Comparison of ENCODE assay signal across 16 mouse cellular contexts in the genomic region with DNA sequence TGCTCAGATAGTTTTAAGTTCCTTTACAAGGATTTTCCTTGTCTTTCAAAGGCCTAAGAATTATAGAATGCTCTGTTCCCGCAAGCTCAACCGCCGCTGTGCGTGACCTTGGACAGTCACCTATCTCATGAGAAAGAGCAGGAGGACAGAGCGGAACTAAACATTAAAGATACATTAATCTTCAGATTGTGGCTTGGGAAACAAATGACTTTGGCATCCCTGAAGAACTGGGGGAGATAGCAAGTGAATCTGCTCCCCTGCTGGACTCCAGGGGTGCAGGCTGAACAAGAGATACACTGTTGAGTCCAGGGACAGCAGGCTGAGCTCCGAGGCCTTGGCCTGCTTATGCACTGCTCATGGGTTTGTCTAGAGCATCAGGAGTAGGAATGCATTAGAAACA. TPM values are rescaled to one million over a fixed set of nuclear protein-coding genes. Genes with fewer than 3 reads are reported as not detected.
DNase-seq lines count a peak whose midpoint lies in the region.
"Had no signal": no experiment of that assay in that cellular context is flagged by ENCODE, and none has a peak within 500 bp of the region (broad histone marks: within the 10 kb centered on the region; RNA-seq: fewer than 3 reads in every experiment).

No protein-coding gene starts in this region.

- DNase-seq in adrenal gland, adult (ENCODE audit: inconsistent age in 2 of 2, low spot score in 1 of 2) = peak; percentile 58 to 75
- no peak for DNase-seq in adrenal gland, postnatal 10 days
- peak; percentile 42 for DNase-seq in adrenal gland, postnatal 14 days
- DNase-seq in adrenal gland, adult 8-10 months = no peak
- DNase-seq in ovary, adult 18-20 months (ENCODE audit: low spot score) = peak; percentile 22
- DNase-seq in ovary, postnatal 36 days (ENCODE audit: low spot score) = no peak
- DNase-seq in testis, postnatal 14 days (ENCODE audit: low spot score) = peak; percentile 81
- DNase-seq: B cell, adult 2 months; cerebellum, adult 11-12 months; cerebellum, adult 2 months; cerebellum, adult 9-10 months; cerebellum, postnatal 10 days; cerebellum, postnatal 25 days; forebrain, postnatal 0 days had no signal

RNA-seq across cellular contexts. Expression of gene Defb45, which starts 0.9 kb away (rescaled TPM):
- total RNA-seq in adrenal gland, postnatal 10 days (2021) = not detected
- total RNA-seq in adrenal gland, postnatal 14 days (2021) = not detected in 2 replicates
- not detected for total RNA-seq in adrenal gland, adult 8-10 months (2022)
- total RNA-seq: CH12.LX; forebrain, postnatal 0 days; G1E had no signal

RNA-seq across cellular contexts. Expression of gene Defb36, which starts 4.1 kb away (rescaled TPM):
- under 1 TPM in 1 of 2 experiments, not detected in 1; 0.73 TPM for total RNA-seq in adrenal gland, postnatal 10 days (2021)
- total RNA-seq in adrenal gland, postnatal 14 days (2021) = not detected in 2 replicates
- 1 to 10 TPM in 1 of 4 experiments, under 1 TPM in 1, not detected in 2; 0.86 to 1.5 TPM for total RNA-seq in adrenal gland, adult 8-10 months (2022)
- total RNA-seq: CH12.LX; forebrain, postnatal 0 days; G1E had no signal

RNA-seq across cellular contexts. Expression of gene Defb19, which starts 20.0 kb away (rescaled TPM):
- total RNA-seq in adrenal gland, postnatal 10 days (2021) = 1 to 10 TPM; 1.5 to 2.2 TPM
- 2.0 and 2.5 TPM in 2 replicates for total RNA-seq in adrenal gland, postnatal 14 days (2021)
- not detected for total RNA-seq in adrenal gland, adult 8-10 months (2022)
- total RNA-seq: CH12.LX; forebrain, postnatal 0 days; G1E had no signal

RNA-seq across cellular contexts. Expression of gene Defb25, which starts 22.8 kb away (rescaled TPM):
- not detected for total RNA-seq in adrenal gland, postnatal 10 days (2021)
- total RNA-seq in adrenal gland, postnatal 14 days (2021) = 1.6 TPM in 1 of 2 replicates, not detected in the other
- 1 to 10 TPM in 2 of 4 experiments, not detected in 2; 1.9 to 2.2 TPM for total RNA-seq in adrenal gland, adult 8-10 months (2022)
- total RNA-seq: CH12.LX; forebrain, postnatal 0 days; G1E had no signal

RNA-seq across cellular contexts. Expression of gene Rem1, which starts 26.7 kb away (rescaled TPM):
- 10 to 100 TPM in 1 of 2 experiments, 1 to 10 TPM in 1; 7.2 to 10.1 TPM for total RNA-seq in adrenal gland, postnatal 10 days (2021)
- total RNA-seq in adrenal gland, postnatal 14 days (2021) = 8.3 and 9.8 TPM in 2 replicates
- total RNA-seq in adrenal gland, adult 8-10 months (2022) = 10 to 100 TPM in 3 of 4 experiments, 1 to 10 TPM in 1; 9.0 to 20.8 (median 14.6) TPM
- total RNA-seq: G1E had no signal

Comparison
In these comparisons a context has a peak if more than half of its experiments do, and no peak if none do; other contexts are left out.
1. DNase-seq: peak in adrenal gland, adult (2 of 2), adrenal gland, postnatal 14 days (single experiment), ovary, adult 18-20 months (single experiment) and testis, postnatal 14 days (single experiment); none in adrenal gland, postnatal 10 days (single experiment), adrenal gland, adult 8-10 months (single experiment) and ovary, postnatal 36 days (single experiment).